Mouse (Mus musculus): ENCODE results near the gene Polr2h. TPM values are rescaled to one million over a fixed set of nuclear protein-coding genes. Genes with fewer than 3 reads are reported as not detected.

Polr2h gene
- polyA plus RNA-seq, 1 experiment = 104 TPM

DNA sequence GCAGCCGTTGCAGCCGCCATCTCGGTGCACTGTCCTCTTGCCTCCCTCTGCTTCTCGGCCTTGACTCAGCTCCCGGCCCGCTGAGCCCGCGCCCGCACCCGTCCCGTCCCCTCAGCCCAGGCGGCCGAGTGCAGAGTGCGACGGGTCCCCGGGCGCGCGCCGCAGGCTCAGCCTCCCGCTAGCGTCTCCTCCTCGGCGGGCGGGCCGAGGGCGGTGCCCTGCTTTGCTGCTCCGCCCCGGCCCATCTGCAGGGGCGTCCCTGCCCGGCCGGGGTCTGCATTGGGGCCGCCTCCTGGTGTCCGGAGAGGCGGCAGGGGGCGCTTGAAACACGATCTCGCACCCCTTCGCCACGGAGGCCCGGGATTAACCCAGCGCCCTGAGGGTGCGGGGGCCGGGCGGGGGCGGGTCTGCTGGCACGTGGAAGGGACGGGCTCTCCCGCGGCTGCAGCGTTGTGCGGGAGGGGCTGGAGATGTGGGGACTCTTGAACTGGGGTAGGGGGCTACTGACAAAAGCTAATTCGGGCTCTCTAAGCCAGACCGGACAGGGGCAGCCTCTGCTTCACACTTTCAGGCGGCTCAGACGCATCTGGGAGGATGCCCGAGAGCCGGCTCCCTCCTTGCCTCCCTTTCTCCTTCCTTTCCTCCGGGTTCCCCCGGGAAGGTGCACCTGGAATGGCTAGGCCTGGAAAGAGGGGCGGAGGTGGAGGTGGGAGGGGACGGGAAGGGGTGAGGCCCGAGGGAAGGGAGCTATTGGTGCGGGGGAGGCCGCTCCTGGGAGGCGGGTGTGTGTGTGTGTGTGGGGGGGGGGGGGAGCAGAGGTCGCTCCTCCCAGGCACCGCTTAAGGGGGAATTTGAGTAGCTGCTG is 1.3 kb upstream of the Polr2h start:
- H3K4me3 ChIP-seq (ENCODE audit: insufficient read depth, poor library complexity, severe bottlenecking) = peak overlapping the region; percentile 55
- peaks cover 14% of the 10 kb centered on the region for H3K79me3 ChIP-seq (ENCODE audit: low read depth)
- H3ac ChIP-seq (ENCODE audit: control insufficient read depth, insufficient read length, low read depth) = peak overlapping the region; percentile 66
- H3K79me2 ChIP-seq (ENCODE audit: control insufficient read depth, insufficient read depth) = peaks cover 21% of the 10 kb centered on the region
- no peak for TF ChIP-seq MYOG (IDR thresholded peaks at IDR 0.05; ENCODE audit: control insufficient read depth, extremely low read depth, insufficient read length)
- TF ChIP-seq USF1 (IDR thresholded peaks at IDR 0.05; ENCODE audit: low read depth) = no peak
- no peak for TF ChIP-seq MAX (IDR thresholded peaks at IDR 0.05)
- no peak for TF ChIP-seq FOSL1 (IDR thresholded peaks at IDR 0.05; ENCODE audit: insufficient read depth, low read length, poor library complexity, severe bottlenecking)
- TF ChIP-seq MYOD1 (IDR thresholded peaks at IDR 0.05; ENCODE audit: control insufficient read depth, insufficient read length, low read depth) = no peak
- TF ChIP-seq CEBPB (IDR thresholded peaks at IDR 0.05; ENCODE audit: low read depth) = no peak
- TF ChIP-seq CTCF (IDR thresholded peaks at IDR 0.05; ENCODE audit: control insufficient read depth, insufficient read depth, insufficient read length) = no peak
- no peaks in the 10 kb centered on the region for H3K27me3 ChIP-seq (ENCODE audit: control insufficient read depth, insufficient read depth, insufficient read length)
- peaks cover 16% of the 10 kb centered on the region for H3K36me3 ChIP-seq (ENCODE audit: control insufficient read depth, insufficient read depth)

DNA sequence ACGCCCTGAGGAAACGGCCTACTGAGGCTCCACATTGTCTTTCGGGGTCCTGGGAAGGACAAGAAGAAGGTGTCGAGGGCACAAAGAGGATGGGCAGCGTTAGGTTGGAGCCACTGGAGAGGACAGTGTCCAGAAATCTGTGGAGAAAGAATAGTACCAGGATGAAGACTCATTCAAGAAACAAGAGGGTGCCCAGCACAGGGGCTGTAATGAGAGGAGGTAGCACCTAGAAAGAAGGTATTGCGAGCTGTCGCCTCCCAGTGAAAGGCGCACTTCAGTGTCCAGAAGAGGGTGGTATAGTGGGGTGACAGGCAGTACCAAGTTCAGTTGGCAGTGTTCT is 654 bp upstream of the Polr2h start:
- Histone ChIP-seq H3K36me3 (ENCODE audit: control insufficient read depth, insufficient read depth) (peaks cover 20% of the 10 kb centered on the region), H3K27me3 (ENCODE audit: control insufficient read depth, insufficient read depth, insufficient read length) (no peaks in the 10 kb centered on the region), H3K4me3 (ENCODE audit: insufficient read depth, poor library complexity, severe bottlenecking) (peak overlapping the region; percentile 55), H3K79me3 (ENCODE audit: low read depth) (peaks cover 14% of the 10 kb centered on the region), H3K79me2 (ENCODE audit: control insufficient read depth, insufficient read depth) (peaks cover 21% of the 10 kb centered on the region), H3ac (ENCODE audit: control insufficient read depth, insufficient read length, low read depth) (peak overlapping the region; percentile 83)
- TF ChIP-seq CTCF (IDR thresholded peaks at IDR 0.05; ENCODE audit: control insufficient read depth, insufficient read depth, insufficient read length) (no peak), CEBPB (IDR thresholded peaks at IDR 0.05; ENCODE audit: low read depth) (no peak), MYOG (IDR thresholded peaks at IDR 0.05; ENCODE audit: control insufficient read depth, extremely low read depth, insufficient read length) (no peak), MAX (IDR thresholded peaks at IDR 0.05) (no peak), MYOD1 (IDR thresholded peaks at IDR 0.05; ENCODE audit: control insufficient read depth, insufficient read length, low read depth) (no peak), USF1 (IDR thresholded peaks at IDR 0.05; ENCODE audit: low read depth) (no peak), FOSL1 (IDR thresholded peaks at IDR 0.05; ENCODE audit: insufficient read depth, low read length, poor library complexity, severe bottlenecking) (no peak)

DNA sequence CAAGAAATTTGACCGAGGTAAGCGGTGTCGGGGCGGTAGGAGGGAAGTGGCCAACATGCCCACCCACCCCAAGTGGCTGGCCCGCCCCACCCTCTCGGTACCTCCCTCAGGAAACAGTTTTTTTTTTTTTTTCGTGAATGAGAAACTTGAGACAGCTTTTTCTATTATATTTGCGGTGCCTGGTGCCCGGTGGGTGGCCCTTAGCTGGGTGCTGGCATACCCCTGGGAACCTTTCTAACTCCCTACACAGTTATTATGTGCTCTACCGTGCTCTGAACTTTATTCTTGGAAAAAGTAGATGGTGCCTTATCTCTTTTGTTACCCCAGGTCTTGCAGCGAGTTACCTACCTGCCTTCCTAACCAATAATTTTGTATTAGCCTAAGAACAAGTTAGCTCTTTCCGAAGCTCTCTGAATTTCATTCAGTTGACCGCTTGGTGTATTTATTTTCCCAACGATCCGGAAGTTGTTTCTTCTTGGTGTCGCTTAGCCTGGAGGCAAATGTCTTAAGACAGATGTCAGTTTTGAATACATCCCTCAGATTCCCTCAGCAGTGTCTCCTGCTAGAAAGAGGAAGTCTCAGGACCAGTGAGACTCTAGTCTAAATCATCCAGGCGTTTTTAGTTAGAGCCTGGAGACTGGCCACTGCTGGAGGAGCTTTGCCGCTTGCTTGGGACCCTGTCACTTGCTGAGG is 659 bp downstream of the Polr2h start:
- no peak for TF ChIP-seq MYOG (IDR thresholded peaks at IDR 0.05; ENCODE audit: control insufficient read depth, extremely low read depth, insufficient read length)
- no peak for TF ChIP-seq USF1 (IDR thresholded peaks at IDR 0.05; ENCODE audit: low read depth)
- TF ChIP-seq CTCF (IDR thresholded peaks at IDR 0.05; ENCODE audit: control insufficient read depth, insufficient read depth, insufficient read length) = no peak
- no peak for TF ChIP-seq CEBPB (IDR thresholded peaks at IDR 0.05; ENCODE audit: low read depth)
- TF ChIP-seq MYOD1 (IDR thresholded peaks at IDR 0.05; ENCODE audit: control insufficient read depth, insufficient read length, low read depth) = no peak
- TF ChIP-seq MAX (IDR thresholded peaks at IDR 0.05) = no peak
- TF ChIP-seq FOSL1 (IDR thresholded peaks at IDR 0.05; ENCODE audit: insufficient read depth, low read length, poor library complexity, severe bottlenecking) = no peak
- H3K4me3 ChIP-seq (ENCODE audit: insufficient read depth, poor library complexity, severe bottlenecking) = peak overlapping the region; percentile 55

DNA sequence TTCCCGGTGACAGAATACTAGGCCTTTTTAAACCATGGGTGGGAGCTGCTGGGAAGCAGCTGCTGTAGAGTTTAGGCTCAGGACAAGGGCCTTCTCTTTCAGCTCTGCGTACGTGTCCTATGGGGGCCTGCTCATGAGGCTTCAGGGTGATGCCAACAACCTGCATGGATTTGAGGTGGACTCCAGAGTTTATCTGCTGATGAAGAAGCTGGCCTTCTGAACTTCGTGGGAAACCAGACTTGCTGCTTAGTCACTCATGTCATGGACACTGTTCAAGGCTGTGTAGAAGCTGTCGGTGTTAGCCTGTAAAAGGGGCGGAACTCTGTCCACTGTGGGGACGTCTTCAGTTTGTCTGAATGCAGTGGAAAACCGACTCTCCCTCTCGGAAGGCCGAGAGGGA is 4.3 kb downstream of the Polr2h start:
- H3ac ChIP-seq (ENCODE audit: control insufficient read depth, insufficient read length, low read depth) = no peak overlapping the region
- H3K79me2 ChIP-seq (ENCODE audit: control insufficient read depth, insufficient read depth) = peaks cover 21% of the 10 kb centered on the region
- H3K79me3 ChIP-seq (ENCODE audit: low read depth) = peaks cover 14% of the 10 kb centered on the region
- H3K36me3 ChIP-seq (ENCODE audit: control insufficient read depth, insufficient read depth) = peaks cover 23% of the 10 kb centered on the region
- H3K4me3 ChIP-seq (ENCODE audit: insufficient read depth, poor library complexity, severe bottlenecking) = no peak overlapping the region
- no peaks in the 10 kb centered on the region for H3K27me3 ChIP-seq (ENCODE audit: control insufficient read depth, insufficient read depth, insufficient read length)
- TF ChIP-seq USF1 (IDR thresholded peaks at IDR 0.05; ENCODE audit: low read depth) (no peak), MYOG (IDR thresholded peaks at IDR 0.05; ENCODE audit: control insufficient read depth, extremely low read depth, insufficient read length) (no peak), FOSL1 (IDR thresholded peaks at IDR 0.05; ENCODE audit: insufficient read depth, low read length, poor library complexity, severe bottlenecking) (no peak), MYOD1 (IDR thresholded peaks at IDR 0.05; ENCODE audit: control insufficient read depth, insufficient read length, low read depth) (no peak), MAX (IDR thresholded peaks at IDR 0.05) (no peak), CTCF (IDR thresholded peaks at IDR 0.05; ENCODE audit: control insufficient read depth, insufficient read depth, insufficient read length) (no peak), CEBPB (IDR thresholded peaks at IDR 0.05; ENCODE audit: low read depth) (no peak)

More for the DNA sequence above, 659 bp downstream of the Polr2h start:
- peak overlapping the region; percentile 67 for H3ac ChIP-seq (ENCODE audit: control insufficient read depth, insufficient read length, low read depth)
- H3K36me3 ChIP-seq (ENCODE audit: control insufficient read depth, insufficient read depth) = peaks cover 23% of the 10 kb centered on the region
- no peaks in the 10 kb centered on the region for H3K27me3 ChIP-seq (ENCODE audit: control insufficient read depth, insufficient read depth, insufficient read length)
- peaks cover 14% of the 10 kb centered on the region for H3K79me3 ChIP-seq (ENCODE audit: low read depth)
- H3K79me2 ChIP-seq (ENCODE audit: control insufficient read depth, insufficient read depth) = peaks cover 21% of the 10 kb centered on the region

DNA sequence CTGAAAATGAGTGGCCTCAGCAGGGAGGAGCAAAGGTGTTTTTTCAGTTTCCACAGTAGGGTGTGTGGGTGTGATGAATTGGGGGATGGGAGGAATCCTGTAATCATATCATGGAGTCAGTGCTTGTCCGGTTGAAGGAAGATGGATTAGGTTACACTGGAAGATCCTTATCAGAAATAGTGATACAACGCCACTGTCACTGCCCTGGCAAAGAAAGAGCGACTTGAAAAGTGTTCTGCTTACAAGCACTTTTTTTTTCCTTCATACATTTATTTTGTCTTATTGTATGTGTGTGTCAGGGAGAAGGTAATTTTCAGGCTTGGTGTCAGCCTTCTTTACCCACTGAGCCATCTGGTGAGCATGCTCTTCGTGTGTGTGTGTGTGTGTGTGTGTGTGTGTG is 5.3 kb downstream of the Polr2h start:
- Histone ChIP-seq H3K27me3 (ENCODE audit: control insufficient read depth, insufficient read depth, insufficient read length) (no peaks in the 10 kb centered on the region), H3K79me3 (ENCODE audit: low read depth) (peaks cover 14% of the 10 kb centered on the region), H3ac (ENCODE audit: control insufficient read depth, insufficient read length, low read depth) (no peak overlapping the region), H3K4me3 (ENCODE audit: insufficient read depth, poor library complexity, severe bottlenecking) (no peak overlapping the region), H3K36me3 (ENCODE audit: control insufficient read depth, insufficient read depth) (peaks cover 23% of the 10 kb centered on the region), H3K79me2 (ENCODE audit: control insufficient read depth, insufficient read depth) (peaks cover 21% of the 10 kb centered on the region)
- TF ChIP-seq USF1 (IDR thresholded peaks at IDR 0.05; ENCODE audit: low read depth) = no peak
- no peak for TF ChIP-seq MYOG (IDR thresholded peaks at IDR 0.05; ENCODE audit: control insufficient read depth, extremely low read depth, insufficient read length)
- TF ChIP-seq MYOD1 (IDR thresholded peaks at IDR 0.05; ENCODE audit: control insufficient read depth, insufficient read length, low read depth) = no peak

Data from C2C12 (cell line).